Mouse (Mus musculus): ENCODE results near the gene Olfr800. TPM values are rescaled to one million over a fixed set of nuclear protein-coding genes. Genes with fewer than 3 reads are reported as not detected.

Gene Olfr800
- total RNA-seq (2021): not detected
- long read RNA-seq, experiment 1: 0 reads
- long read RNA-seq, experiment 2: 0 reads

DNA sequence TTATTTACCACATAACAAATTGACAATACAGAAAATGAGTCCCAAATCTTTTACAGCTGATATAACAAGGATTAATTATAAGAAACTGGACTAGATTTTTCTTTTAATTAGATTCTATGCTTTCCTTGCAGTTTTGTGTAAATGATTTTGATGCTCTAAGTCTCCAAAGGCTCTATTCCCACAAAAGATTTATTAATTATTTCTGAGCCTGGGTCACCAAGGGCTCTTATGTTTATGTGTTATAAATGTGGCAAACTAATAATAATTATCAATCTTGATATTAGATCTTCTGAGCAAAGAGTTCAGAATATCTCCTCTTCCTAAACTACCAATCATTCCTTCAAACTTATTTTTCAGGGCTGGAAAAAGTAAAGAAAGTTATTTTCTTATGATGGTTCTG lies at the start of gene Olfr800:
Olfr800 (plus strand) TSS at position 301 of the 400 bp plus-strand sequence.
- DNase-seq (ENCODE audit: low spot score in 2 of 2): no peak

DNA sequence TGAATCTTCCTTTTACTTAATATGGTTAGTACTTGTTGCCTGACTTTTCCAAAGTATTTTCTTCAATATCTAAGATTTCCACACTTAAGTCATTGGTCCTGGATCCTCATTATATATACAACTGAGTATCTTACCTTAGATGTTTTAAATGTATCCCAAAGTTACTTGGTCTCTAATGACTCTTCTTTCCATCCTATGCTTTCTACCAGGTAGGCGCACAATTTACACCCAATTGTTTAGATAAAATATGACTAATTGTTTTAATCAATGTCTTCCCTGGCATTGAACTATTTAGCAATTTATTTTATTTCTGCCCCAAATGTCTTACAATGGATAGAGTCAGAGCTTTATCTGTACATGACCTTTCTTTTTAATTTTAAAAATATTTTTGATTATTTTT lies 45.0 kb upstream of the Olfr800 start, which contains the start of gene Olfr796:
Olfr796 (minus strand) TSS at position 101 of the 400 bp plus-strand sequence.
- no peak for DNase-seq (ENCODE audit: low spot score in 2 of 2)

DNA sequence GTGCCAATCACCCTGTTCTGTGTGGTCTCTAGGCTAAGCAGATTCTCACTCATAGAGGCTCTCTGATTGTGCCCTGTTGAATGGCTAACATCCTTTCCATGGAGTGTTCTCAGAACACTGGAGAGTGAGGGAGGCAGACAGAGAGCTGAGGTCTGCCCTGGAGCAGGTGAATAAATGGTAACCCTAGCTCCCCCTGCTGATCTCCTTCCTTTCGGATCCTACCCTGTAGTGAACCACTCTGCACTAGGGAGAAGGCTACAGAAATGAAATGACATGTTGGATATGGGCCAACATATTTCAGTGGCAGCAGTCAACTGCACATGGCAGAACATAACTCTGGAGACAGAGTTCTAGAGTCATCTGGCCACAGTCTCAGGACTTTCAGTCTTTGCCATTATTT lies 35.8 kb upstream of the Olfr800 start:
- DNase-seq (ENCODE audit: low spot score in 2 of 2): no peak

DNA sequence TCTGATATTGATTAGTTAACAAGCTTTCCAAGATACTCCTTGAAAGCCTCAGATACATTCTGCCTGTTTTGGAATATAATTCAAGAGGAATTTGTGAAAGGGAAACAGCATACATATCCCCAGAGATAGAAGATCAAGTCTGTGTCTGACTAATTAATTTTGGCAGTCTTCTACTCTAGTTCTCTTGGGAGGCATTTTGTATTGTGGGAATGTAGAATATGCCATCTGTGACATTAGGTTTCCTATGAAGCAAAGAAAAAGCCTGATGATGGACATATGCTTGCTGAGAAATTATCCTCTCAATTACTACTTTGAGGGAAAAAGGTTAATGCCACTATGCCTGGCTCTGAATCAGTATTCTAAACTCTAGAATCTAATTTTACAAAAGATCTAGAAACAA lies 34.2 kb upstream of the Olfr800 start:
- DNase-seq (ENCODE audit: low spot score in 2 of 2): no peak

DNA sequence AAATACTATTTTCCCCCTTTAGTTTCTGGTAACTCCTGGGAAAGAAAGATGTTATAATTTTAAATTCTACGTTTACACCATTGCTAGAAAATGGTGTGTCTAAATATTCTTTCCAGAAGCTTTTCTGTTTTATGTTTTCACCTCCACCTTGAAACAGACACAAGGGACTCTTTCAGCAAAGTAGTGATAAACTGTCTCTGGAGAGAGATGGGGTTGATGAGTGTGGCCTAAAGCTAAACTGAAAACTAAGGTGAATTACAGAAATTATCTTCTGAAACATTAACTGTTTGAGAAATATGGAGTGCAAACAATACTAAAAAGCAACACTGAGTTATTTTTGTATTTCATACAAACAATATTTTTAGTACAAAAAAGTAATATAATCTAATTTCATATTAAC lies 29.7 kb upstream of the Olfr800 start, which contains the start of gene Olfr798:
Olfr798 (minus strand) TSS at position 101 of the 400 bp plus-strand sequence.
- no peak for DNase-seq (ENCODE audit: low spot score in 2 of 2)

DNA sequence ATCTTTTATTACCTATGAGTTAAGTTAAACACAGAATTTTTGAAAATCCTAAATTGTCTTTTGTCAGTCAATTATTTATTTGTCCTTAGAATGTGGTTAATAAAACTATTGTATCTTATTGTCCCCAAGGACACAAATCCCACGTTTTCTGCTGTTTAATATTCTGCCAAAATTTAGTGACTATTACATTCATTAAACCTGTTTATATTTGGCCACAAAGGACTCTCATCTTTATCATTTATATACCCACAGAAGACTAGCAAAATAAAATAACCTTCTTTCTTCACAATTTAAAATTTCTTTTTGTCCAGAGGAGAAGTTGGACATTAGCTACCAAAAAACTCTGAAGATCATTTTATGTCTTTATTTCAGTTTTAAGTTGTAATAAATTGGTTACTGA lies 20.3 kb upstream of the Olfr800 start, which contains the start of gene Olfr799:
Olfr799 (plus strand) TSS at position 301 of the 400 bp plus-strand sequence.
- DNase-seq (ENCODE audit: low spot score in 2 of 2): no peak

DNA sequence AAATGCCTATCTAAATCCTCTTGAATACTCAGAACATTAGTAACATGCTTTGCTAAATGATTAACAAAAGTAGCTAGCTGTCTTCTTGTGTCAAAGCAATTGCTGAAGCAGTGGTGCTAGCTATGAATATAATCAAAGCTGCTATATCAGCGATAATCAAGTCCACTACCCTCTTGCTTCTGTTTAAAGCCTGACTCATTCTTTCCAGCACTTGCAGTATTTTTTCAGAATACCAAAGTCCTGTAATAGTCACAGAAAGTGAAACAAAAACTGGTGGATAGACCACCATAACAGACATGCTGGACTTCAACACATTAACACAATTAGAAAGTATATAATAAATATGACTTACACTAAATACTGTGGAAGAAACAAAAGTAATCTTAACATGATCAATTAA lies 5.7 kb upstream of the Olfr800 start:
- DNase-seq (ENCODE audit: low spot score in 2 of 2): no peak

DNA sequence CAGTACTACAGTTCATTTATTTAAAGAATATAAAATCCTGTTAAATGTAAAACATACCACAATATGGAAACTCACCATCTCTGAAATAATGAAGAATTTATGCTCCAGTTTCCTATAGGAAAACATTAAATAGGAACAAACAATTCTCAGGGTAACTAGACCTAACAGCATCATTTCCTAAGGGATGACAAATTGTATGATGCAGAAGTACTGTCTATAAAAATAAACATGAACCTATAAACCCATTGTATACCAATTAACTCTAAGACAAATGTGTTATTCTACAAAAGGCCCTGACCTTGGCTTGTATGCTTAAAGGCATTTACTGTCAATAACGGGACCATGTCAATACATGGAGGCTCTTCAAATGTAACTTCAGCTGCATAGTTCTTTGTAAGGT lies 16.3 kb downstream of the Olfr800 start, which contains the start of gene Olfr801:
Olfr801 (minus strand) TSS at position 101 of the 400 bp plus-strand sequence.
- no peak for DNase-seq (ENCODE audit: low spot score in 2 of 2)

DNA sequence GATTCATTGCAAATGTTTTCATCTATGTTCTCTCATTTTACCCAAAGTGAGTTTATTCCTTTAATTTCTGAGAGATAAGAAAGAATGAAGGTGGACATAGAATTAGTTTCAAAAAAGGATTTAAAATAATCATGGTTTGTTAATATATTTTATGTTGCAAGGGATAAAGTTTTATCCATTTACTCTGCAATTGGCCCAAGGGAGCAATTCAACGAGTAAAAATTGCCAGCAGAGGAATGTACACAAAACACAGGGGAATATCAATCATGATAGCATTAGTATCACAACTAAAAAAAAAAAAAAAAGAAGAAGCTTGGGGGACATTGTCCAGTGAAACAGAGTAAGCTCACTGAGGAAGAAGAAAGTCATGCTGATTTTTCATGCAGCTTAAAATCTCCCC lies 30.6 kb downstream of the Olfr800 start, which contains the start of gene Olfr802:
Olfr802 (minus strand) TSS at position 101 of the 400 bp plus-strand sequence.
- DNase-seq (ENCODE audit: low spot score in 2 of 2): no peak

DNA sequence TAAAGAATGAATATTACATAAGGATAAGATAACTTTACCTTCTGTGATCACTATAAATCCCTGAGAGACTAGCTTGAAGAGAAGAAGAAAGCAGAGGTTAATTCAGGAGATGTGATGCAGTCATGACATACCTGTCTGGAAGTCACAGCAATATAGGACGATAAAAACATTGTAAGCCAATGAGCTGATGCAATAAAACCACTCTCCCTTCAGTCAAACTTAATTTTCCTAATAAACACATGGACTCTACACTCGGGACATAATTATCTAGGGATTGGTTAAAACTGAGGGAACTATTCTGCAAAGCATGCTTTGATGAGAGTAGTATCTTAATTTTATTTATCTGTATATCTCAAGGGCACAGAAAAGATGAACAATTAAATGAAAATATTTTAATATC lies 36.7 kb downstream of the Olfr800 start, which contains the start of gene Olfr803:
Olfr803 (minus strand) TSS at position 101 of the 400 bp plus-strand sequence.
- DNase-seq (ENCODE audit: low spot score in 2 of 2): no peak

DNA sequence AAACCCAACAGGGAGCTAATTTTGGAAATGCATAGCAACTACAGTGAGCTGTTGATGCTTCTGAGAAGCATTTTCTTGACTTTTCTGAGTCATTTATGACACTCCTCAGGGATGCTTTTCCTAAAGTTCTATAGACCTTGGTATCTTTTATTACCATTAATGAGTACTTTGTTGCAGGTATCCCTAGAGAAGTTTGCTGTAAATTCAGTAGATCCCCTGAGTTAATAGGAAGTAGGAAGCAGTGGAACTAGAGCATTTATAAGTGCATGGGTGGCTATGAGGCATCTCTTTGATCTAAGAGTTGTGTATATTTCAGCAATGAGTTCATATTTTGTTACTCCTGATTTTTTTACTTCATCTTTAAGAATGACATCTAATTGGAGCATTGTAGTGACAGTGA lies 45.4 kb downstream of the Olfr800 start, which contains the start of gene Olfr804:
Olfr804 (plus strand) TSS at position 301 of the 400 bp plus-strand sequence.
- no peak for DNase-seq (ENCODE audit: low spot score in 2 of 2)

Other genes starting within 250 kb of the Olfr800 start
- not detected for gene Olfr786, start 230.4 kb upstream of the Olfr800 start, total RNA-seq (2021)
- not detected for gene Olfr787, start 195.8 kb upstream of the Olfr800 start, total RNA-seq (2021)
- not detected for gene Olfr788, start 186.7 kb upstream of the Olfr800 start, total RNA-seq (2021)
- gene Olfr789, start 172.9 kb upstream of the Olfr800 start, total RNA-seq (2021): not detected
- not detected for gene Olfr790, start 159.2 kb upstream of the Olfr800 start, total RNA-seq (2021)
- not detected for gene Olfr791, start 135.9 kb upstream of the Olfr800 start, total RNA-seq (2021)
- not detected for gene Olfr792, start 118.5 kb upstream of the Olfr800 start, total RNA-seq (2021)
- gene Olfr794, start 90.0 kb upstream of the Olfr800 start, total RNA-seq (2021): not detected
- not detected for gene Olfr796, start 45.1 kb upstream of the Olfr800 start, total RNA-seq (2021)
- not detected for gene Olfr798, start 29.8 kb upstream of the Olfr800 start, total RNA-seq (2021)
- gene Olfr799, start 20.2 kb upstream of the Olfr800 start, total RNA-seq (2021): not detected
- not detected for gene Olfr801, start 16.2 kb downstream of the Olfr800 start, total RNA-seq (2021)
- gene Olfr802, start 30.5 kb downstream of the Olfr800 start, total RNA-seq (2021): not detected
- not detected for gene Olfr803, start 36.6 kb downstream of the Olfr800 start, total RNA-seq (2021)
- gene Olfr804, start 45.5 kb downstream of the Olfr800 start, total RNA-seq (2021): not detected
- gene Olfr805, start 71.7 kb downstream of the Olfr800 start, total RNA-seq (2021): not detected
- gene Olfr806, start 84.2 kb downstream of the Olfr800 start, total RNA-seq (2021): not detected
- not detected for gene Olfr807, start 100.1 kb downstream of the Olfr800 start, total RNA-seq (2021)
- not detected for gene Olfr808, start 107.8 kb downstream of the Olfr800 start, total RNA-seq (2021)
- not detected for gene Olfr809, start 116.9 kb downstream of the Olfr800 start, total RNA-seq (2021)
- gene Olfr810, start 137.2 kb downstream of the Olfr800 start, total RNA-seq (2021): not detected
- gene Olfr811, start 146.7 kb downstream of the Olfr800 start, total RNA-seq (2021): not detected
- gene Olfr812, start 188.4 kb downstream of the Olfr800 start, total RNA-seq (2021): not detected
- not detected for gene Olfr813, start 197.7 kb downstream of the Olfr800 start, total RNA-seq (2021)
- not detected for gene Olfr814, start 222.2 kb downstream of the Olfr800 start, total RNA-seq (2021)
- gene Olfr815, start 248.2 kb downstream of the Olfr800 start, total RNA-seq (2021): not detected